Mouse (Mus musculus): ENCODE data around the gene Chn1.

DNA sequence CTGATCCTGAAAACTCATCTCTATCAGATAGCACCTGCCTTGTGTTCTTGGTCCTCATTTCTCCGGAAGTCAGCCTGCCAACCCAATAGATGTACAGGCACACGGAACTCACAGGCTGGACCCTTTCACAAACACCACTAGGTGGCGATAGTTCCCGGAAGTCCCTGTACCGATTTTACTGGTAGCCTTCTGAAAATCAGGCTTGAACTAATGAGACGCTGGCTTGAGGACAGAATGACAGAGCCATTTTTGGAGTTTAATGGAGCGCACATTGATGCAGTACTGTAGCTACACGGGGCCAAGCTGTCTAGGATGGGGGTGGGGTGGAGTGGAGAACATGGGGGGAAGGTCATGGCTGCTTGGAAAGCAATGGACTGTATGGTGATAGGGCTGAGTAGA, 213.5 kb downstream of the Chn1 start:
- TF ChIP-seq POLR2A (IDR thresholded peaks at IDR 0.05; ENCODE audit: borderline replicate concordance, extremely low read depth, low read depth, low read length) (no peak), CTCF (IDR thresholded peaks at IDR 0.05; ENCODE audit: insufficient read depth, low read length) (peak; percentile 55)
